Mouse (Mus musculus): ENCODE measurements around the gene Gm15448. TPM values are rescaled to one million over a fixed set of nuclear protein-coding genes. Genes with fewer than 3 reads are reported as not detected.
"Not testable (repeated sequence)": the region's sequence is repeated elsewhere in the genome, so short reads cannot be mapped to it uniquely, and the experiment has no call there.

The Gm15448 gene
- under 1 TPM; 0.20 to 0.39 TPM for total RNA-seq (2021)

DNA sequence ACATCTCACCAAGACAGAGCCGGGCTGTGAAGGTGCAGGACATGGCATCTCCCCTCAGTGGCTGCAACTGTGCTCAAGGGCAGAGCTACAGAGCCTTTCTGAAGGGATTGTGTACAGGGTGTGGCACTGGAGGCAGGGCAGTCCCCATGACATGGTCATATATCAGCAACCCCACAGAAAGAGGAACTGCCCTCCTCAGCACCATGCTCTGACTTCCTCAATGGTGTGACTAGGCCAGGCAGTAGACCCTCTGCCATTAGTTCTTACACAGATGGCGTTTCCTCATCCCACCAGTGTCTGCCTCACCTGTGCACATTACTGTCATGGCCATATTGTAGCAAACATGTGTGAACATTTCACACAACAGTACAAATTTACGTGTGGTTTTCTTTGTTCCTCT is at the start of gene Gm15448:
Gene Gm15448 (minus strand): TSS at position 89 of the 400 bp plus-strand sequence.
- DNase-seq (ENCODE audit: low spot score); intact Hi-C loops (cut with DNase I): not testable (repeated sequence)

DNA sequence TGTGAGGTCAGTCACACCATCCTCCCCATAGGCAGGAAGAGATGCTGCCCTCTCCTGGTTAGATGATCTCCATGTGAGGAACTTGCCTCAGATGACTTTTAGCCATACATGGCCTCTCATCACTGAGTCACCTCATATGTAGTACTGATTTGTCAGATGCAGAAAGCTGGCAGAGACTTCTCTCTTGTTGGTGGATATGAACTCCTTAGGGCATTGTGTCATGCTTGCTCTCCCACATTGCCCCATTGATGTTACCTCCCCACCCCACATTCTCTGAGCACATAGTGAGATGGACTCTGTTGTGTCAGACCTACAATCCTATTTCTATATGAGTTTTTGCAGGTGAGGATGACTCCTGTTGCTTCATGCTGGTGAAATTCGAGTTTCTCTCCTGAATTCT is 49.5 kb upstream of the Gm15448 start:
- DNase-seq (ENCODE audit: low spot score); intact Hi-C loops (cut with DNase I): not testable (repeated sequence)

DNA sequence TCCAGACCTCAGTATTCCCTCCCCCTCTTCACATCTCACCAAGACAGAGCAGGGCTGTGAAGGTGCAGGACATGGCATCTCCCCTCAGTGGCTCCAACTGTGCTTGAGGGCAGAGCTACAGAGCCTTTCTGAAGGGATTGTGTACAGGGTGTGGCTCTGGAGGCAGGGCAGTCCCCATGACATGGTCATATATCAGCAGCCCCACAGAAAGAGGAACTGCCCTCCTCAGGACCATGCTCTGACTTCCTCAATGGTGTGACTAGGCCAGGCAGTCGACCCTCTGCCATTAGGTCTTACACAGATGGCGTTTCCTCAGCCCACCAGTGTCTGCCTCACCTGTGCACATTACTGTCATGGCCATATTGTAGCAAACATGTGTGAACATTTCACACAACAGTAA is 19.5 kb upstream of the Gm15448 start, which contains the start of gene Pira2:
Gene Pira2 (minus strand): TSS at position 101 of the 400 bp plus-strand sequence.
- intact Hi-C loops (cut with DNase I); DNase-seq (ENCODE audit: low spot score): not testable (repeated sequence)

DNA sequence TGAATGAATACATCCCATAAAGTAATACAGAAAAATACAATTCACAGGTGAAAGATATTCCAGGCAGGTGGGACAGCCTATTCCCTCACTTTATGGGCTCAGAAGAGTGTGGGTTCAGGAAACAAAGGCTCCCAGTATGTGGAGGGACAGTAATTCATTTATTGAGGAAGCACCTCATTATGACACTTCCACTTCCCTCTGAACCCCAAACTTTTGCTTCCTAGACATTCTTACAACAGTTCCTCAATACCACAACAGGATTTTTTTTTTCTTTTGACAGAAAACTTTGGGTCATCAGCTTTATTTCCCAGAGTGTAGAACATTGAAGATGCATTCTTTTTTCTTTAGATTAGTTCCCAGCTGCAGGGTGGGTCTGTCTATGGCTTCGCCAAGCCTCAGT is 12.4 kb upstream of the Gm15448 start:
- intact Hi-C loops (cut with DNase I); DNase-seq (ENCODE audit: low spot score): not testable (repeated sequence)

DNA sequence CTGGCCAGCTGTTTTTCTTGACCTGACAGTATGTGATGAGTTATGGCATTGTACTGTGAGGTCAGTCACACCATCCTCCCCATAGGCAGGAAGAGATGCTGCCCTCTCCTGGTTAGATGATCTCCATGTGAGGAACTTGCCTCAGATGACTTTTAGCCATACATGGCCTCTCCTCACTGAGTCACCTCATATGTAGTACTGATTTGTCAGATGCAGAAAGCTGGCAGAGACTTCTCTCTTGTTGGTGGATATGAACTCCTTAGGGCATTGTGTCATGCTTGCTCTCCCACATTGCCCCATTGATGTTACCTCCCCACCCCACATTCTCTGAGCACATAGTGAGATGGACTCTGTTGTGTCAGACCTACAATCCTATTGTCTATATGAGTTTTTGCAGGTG is 5.1 kb upstream of the Gm15448 start:
- DNase-seq (ENCODE audit: low spot score); intact Hi-C loops (cut with DNase I): not testable (repeated sequence)

DNA sequence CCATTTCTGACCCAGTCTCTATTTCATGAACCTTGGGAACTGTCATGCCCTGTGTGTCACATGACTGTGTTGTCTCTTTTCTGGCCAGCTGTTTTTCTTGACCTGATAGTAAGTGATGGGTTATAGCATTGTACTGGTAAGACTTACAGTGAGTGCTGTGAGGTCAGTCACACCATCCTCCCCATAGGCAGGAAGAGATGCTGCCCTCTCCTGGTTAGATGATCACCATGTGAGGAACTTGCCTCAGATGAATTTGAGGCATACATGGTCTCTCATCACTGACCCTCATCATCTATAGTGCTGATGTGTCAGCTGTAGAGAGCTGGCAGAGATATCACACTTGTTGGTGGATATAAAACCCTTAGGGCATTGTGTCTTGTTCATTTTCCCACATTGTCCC is 13.6 kb downstream of the Gm15448 start:
- DNase-seq (ENCODE audit: low spot score); intact Hi-C loops (cut with DNase I): not testable (repeated sequence)

DNA sequence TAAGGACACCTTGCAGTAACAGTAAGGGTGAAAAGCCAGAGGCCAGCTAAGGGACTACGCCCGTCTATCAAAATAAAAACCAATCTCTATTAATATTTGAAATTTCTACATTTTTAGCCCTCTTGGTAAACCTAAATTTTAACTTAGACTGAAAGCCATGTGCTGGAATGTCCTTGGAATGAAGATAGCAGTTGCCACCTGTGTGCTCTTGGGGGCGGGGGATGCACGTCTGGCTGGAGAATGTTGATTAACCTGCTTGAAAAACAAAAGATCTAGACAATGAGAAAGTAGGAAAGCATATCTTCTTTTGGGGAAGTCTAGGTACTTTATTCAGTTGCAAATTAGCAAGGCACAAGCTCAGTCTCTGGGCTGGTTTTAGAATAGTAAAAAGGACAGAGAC is 22.6 kb downstream of the Gm15448 start:
- DNase-seq (ENCODE audit: low spot score); intact Hi-C loops (cut with DNase I): not testable (repeated sequence)

DNA sequence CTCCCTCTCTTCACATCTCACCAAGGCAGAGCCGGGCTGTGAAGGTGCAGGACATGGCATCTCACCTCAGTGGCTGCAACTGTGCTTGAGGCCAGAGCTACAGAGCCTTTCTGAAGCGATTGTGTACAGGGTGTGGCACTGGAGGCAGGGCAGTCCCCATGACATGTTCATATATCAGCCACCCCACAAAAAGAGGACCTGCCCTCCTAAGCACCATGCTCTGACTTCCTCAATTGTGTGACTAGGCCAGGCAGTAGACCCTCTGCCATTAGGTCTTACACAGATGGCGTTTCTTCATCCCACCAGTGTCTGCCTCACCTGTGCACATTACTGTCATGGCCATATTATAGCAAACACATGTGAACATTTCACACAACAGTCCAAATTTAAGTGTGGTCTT is 25.5 kb downstream of the Gm15448 start:
- intact Hi-C loops (cut with DNase I); DNase-seq (ENCODE audit: low spot score): not testable (repeated sequence)

DNA sequence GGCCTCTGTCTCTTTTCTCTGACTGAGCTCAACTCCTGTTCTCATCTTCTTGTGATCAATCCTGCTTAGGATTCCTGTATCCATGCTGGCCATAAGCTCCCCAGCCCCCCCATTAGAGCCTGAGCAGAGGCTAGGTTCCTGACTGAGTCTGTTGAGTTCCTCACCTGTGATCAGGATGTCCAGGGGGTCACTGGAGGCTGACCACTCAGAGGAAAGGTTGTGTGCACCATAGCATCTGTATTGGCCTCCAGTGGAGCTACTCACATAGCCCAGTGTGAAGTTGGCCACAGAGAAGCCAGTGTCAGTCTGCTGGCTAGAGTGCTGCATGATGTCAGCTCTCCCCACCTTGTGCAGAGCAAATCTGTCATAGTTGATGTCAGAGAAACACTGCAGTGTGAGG is 29.2 kb downstream of the Gm15448 start:
- DNase-seq (ENCODE audit: low spot score); intact Hi-C loops (cut with DNase I): not testable (repeated sequence)

Other genes with a start within 250 kb of the Gm15448 start
- gene Oscar, start 209.5 kb downstream of the Gm15448 start, total RNA-seq (2021) = under 1 TPM; 0.13 to 0.20 TPM
- gene Ndufa3, start 208.3 kb downstream of the Gm15448 start, total RNA-seq (2021) = 1,000 to 10,000 TPM; 1,735 to 1,752 TPM
- gene Tfpt, start 195.8 kb downstream of the Gm15448 start, total RNA-seq (2021) = 10 to 100 TPM; 16.9 to 20.0 TPM
- 10 to 100 TPM; 22.2 to 25.1 TPM for gene Prpf31, start 195.7 kb downstream of the Gm15448 start, total RNA-seq (2021)
- gene Cnot3, start 180.4 kb downstream of the Gm15448 start, total RNA-seq (2021) = 10 to 100 TPM; 24.7 to 30.6 TPM
- gene Leng1, start 159.8 kb downstream of the Gm15448 start, total RNA-seq (2021) = 10 to 100 TPM; 10.0 to 11.4 TPM
- gene Tmc4, start 148.1 kb downstream of the Gm15448 start, total RNA-seq (2021) = under 1 TPM; 0.45 to 0.83 TPM
- gene Tsen34, start 132.8 kb downstream of the Gm15448 start, total RNA-seq (2021) = 10 to 100 TPM; 68.3 to 73.4 TPM
- 10 to 100 TPM; 17.1 to 17.9 TPM for gene Mboat7, start 132.2 kb downstream of the Gm15448 start, total RNA-seq (2021)
- 100 to 1,000 TPM; 589 to 617 TPM for gene Rps9, start 121.7 kb downstream of the Gm15448 start, total RNA-seq (2021)
- gene Pirb, start 105.3 kb downstream of the Gm15448 start, total RNA-seq (2021) = 1 to 10 TPM; 1.3 to 2.1 TPM
- gene Pira2, start 19.4 kb upstream of the Gm15448 start, total RNA-seq (2021) = under 1 TPM; 0.23 to 0.56 TPM
- under 1 TPM; 0.17 to 0.18 TPM for gene Gm14548, start 72.4 kb upstream of the Gm15448 start, total RNA-seq (2021)
- under 1 TPM; 0.34 to 0.36 TPM for gene Lilra6, start 89.8 kb upstream of the Gm15448 start, total RNA-seq (2021)
- 1 to 10 TPM; 1.1 to 1.3 TPM for gene Lair1, start 237.5 kb upstream of the Gm15448 start, total RNA-seq (2021)